ENCODE assay signal across 17 mouse cellular contexts in the genomic region with DNA sequence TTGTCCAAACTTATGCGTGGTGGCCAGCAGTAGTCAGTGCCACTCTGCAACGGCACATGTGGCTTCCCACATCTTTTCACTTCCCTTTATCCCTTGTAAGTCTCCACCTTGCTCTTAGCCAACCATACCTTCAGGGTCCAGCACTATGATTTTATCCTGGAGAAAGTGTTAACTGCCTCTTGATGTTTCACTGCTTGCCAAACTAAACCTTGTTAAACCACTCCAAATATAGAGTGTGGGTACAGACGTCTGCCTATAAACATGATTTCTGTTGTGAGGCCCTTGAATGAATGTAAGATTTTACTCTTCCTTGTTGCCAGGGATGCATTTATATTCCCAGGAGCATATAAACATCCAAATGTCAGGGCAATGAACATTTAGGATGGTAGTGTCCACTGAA. TPM values are rescaled to one million over a fixed set of nuclear protein-coding genes. Genes with fewer than 3 reads are reported as not detected.
DNase-seq lines count a peak whose midpoint lies in the region.
"Had no signal": no experiment of that assay in that cellular context is flagged by ENCODE, and none has a peak within 500 bp of the region (broad histone marks: within the 10 kb centered on the region; RNA-seq: fewer than 3 reads in every experiment).

No protein-coding gene starts in this region.

- DNase-seq in lung, postnatal 25 days (ENCODE audit: low spot score): peak; percentile 38
- no peak for DNase-seq in lung, postnatal 14 days
- peak; percentile 72 for DNase-seq in fat pad, adult 2 months (ENCODE audit: extremely low read depth, low read depth, low spot score)
- DNase-seq in ovary, adult 18-20 months (ENCODE audit: low spot score): no peak
- DNase-seq: adrenal gland, adult 2 months; adrenal gland, postnatal 10 days; adrenal gland, postnatal 25 days; cerebellum, adult 11-12 months; cerebellum, adult 2 months; cerebellum, adult 9-10 months; cerebellum, postnatal 10 days; cerebellum, postnatal 25 days had no signal

- no peak overlapping the region for H3K4me3 ChIP-seq in brown adipose tissue, adult 24 weeks (ENCODE audit: insufficient read depth, low read depth, low read length)
- H3K4me3 ChIP-seq: embryonic facial prominence, embryonic 10.5 days; embryonic facial prominence, embryonic 12.5 days; forebrain, embryonic 10.5 days; forebrain, embryonic 12.5 days had no signal

- H3K27ac ChIP-seq in brown adipose tissue, adult 24 weeks (replicated peaks; ENCODE audit: low read depth, low read length): peak overlapping the region; percentile 90; the same call in 1 of the 2 replicates
- H3K27ac ChIP-seq: embryonic facial prominence, embryonic 10.5 days; embryonic facial prominence, embryonic 12.5 days; forebrain, embryonic 10.5 days; forebrain, embryonic 12.5 days had no signal

- H3K4me1 ChIP-seq in brown adipose tissue, adult 24 weeks (ENCODE audit: control insufficient read depth, insufficient read depth, insufficient read length, low read length): peaks cover 8% of the 10 kb centered on the region
- H3K4me1 ChIP-seq: embryonic facial prominence, embryonic 12.5 days; forebrain, embryonic 12.5 days had no signal

RNA-seq across cellular contexts. Expression of a gene that starts 10.2 kb away (rescaled TPM):
- 587 and 1,614 TPM in 2 replicates for polyA plus RNA-seq in brown adipose tissue, adult 24 weeks (2012; ENCODE audit: insufficient read depth, insufficient read length, missing spikeins)

Comparison
In these comparisons a context has a peak if more than half of its experiments do, and no peak if none do; other contexts are left out.
1. DNase-seq: peak in lung, postnatal 25 days (single experiment) and fat pad, adult 2 months (single experiment); none in lung, postnatal 14 days (single experiment) and ovary, adult 18-20 months (single experiment).